Comparison of ENCODE assay signal across 17 mouse cellular contexts in the genomic region with DNA sequence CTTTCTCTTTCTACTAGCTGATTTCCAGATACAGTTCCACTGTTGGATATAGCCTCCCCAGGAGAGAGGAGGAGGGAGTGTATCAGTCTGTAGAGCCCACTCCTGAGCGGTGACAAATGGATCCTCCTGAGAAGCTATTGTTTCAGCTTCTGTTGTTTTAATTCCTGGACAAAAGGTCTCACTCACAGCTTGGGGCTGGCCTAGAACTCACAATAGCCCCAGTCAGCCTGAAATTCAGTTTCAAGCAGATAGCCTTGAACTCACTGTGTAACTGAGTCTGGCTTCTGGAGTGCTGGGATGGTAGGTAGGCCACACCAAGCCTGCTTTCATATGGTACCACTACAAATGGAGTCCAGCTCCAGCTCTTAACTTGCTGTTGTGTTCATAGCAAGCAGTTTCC.
"Had no signal": no experiment of that assay in that cellular context is flagged by ENCODE, and none has a peak within 500 bp of the region (broad histone marks: within the 10 kb centered on the region; RNA-seq: fewer than 3 reads in every experiment).

No protein-coding gene starts in this region.

- H3K27ac ChIP-seq: kidney, embryonic 15.5 days; left cerebral cortex, adult 2 months; limb, embryonic 12.5 days; limb, embryonic 15.5 days; liver, embryonic 13.5 days; macrophage; midbrain, embryonic 13.5 days had no signal

- H3K4me1 ChIP-seq: kidney, embryonic 15.5 days; limb, embryonic 12.5 days; limb, embryonic 15.5 days; liver, embryonic 13.5 days; midbrain, embryonic 13.5 days had no signal

- H3K27me3 ChIP-seq: kidney, embryonic 15.5 days; limb, embryonic 12.5 days; limb, embryonic 15.5 days; liver, embryonic 13.5 days; midbrain, embryonic 13.5 days had no signal

- H3K9ac ChIP-seq: kidney, embryonic 15.5 days; limb, embryonic 12.5 days; limb, embryonic 15.5 days; liver, embryonic 13.5 days; midbrain, embryonic 13.5 days had no signal

- H3K9me3 ChIP-seq: kidney, embryonic 15.5 days; limb, embryonic 12.5 days; limb, embryonic 15.5 days; liver, embryonic 13.5 days; midbrain, embryonic 13.5 days had no signal

- DNase-seq: kidney, adult 8-10 months; kidney, postnatal 10 days; kidney, postnatal 36 days; layer of hippocampus, postnatal 36 days; left cerebral cortex, postnatal 4 days; liver, embryonic 13.5 days; lung, adult 2 months; lung, postnatal 14 days; thymus, adult 18-20 months; thymus, postnatal 36 days had no signal

- ATAC-seq: midbrain, embryonic 13.5 days; midbrain, embryonic 16.5 days had no signal

- H3K36me3 ChIP-seq: kidney, embryonic 15.5 days; limb, embryonic 12.5 days; limb, embryonic 15.5 days; liver, embryonic 13.5 days; midbrain, embryonic 13.5 days had no signal

- H3K4me3 ChIP-seq: kidney, embryonic 15.5 days; left cerebral cortex, adult 2 months; limb, embryonic 12.5 days; limb, embryonic 15.5 days; liver, embryonic 13.5 days; midbrain, embryonic 13.5 days had no signal

- H3K4me2 ChIP-seq: kidney, embryonic 15.5 days; limb, embryonic 12.5 days; limb, embryonic 15.5 days; liver, embryonic 13.5 days; midbrain, embryonic 13.5 days had no signal
